Comparison of ENCODE assay signal across 8 mouse cellular contexts in the genomic region with DNA sequence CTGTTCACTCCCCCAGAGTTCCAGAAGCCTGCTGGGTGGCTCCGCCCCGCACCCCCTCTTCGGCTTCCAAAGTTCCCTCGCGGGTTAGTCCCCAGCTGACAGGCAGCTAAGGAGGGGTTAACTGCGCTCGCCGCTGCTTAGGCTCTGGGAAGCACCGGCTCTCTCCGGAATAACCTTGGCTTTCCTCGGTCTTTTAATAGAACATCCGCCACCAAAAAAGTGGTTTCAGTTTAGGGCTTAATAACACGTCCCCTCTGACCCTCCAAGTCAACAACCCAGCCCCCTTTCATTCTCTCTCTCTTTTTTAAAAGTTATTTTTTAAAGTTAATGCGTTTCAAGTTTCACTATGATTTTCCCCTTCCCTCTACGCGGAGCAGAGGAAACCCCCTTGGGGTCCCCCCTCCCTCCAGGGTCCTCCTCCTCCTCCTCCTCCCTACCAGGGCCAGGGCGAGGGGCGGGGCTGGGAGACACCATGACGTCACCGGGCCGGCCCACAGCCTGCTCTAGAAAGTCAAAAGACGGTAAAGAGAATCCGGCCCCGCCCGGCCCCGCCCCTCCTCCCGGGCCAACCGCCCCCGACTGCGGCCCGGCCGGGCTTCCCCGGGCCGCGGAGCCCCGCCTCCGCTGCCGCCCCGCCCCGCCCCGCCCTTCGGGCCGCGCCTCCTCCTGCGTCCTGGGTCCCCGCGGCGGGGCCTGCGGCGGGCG. TPM values are rescaled to one million over a fixed set of nuclear protein-coding genes. Genes with fewer than 3 reads are reported as not detected.
A peak's percentile ranks its signal among the peaks of the same experiment; 100 is the strongest.
DNase-seq lines count a peak whose midpoint lies in the region; ATAC-seq and TF ChIP-seq lines count a peak whose summit lies in the region.

No protein-coding gene starts in this region.

- peak; percentile 37 to 40; a peak in 1 of 4 replicates for TF ChIP-seq POLR2A in MEL (IDR thresholded peaks at IDR 0.05; ENCODE audit: control insufficient read depth in 1 of 2, insufficient read depth in 1 of 2, low read depth in 1 of 2, low read length in 2 of 2, poor library complexity in 1 of 2)
- TF ChIP-seq POLR2A in lung, adult 2 months (IDR thresholded peaks at IDR 0.05; ENCODE audit: borderline replicate concordance, extremely low read depth, low read depth, low read length): no peak

- DNase-seq in MEL (ENCODE audit: low read depth, low spot score): peak; percentile 96
- DNase-seq in cerebellum, adult 18-20 months: peak; percentile 95
- peak; percentile 97 for DNase-seq in heart, postnatal 36 days
- peak; percentile 84 to 92 for DNase-seq in layer of hippocampus, adult 2 months (ENCODE audit: low spot score in 2 of 2)
- DNase-seq in lung, adult 2 months: peak; percentile 98
- peak; percentile 99 for DNase-seq in testis, postnatal 10 days (ENCODE audit: low spot score)

- intact Hi-C loops in heart, postnatal 36 days (cut with DNase I): loop anchor here (5.0 kb wide), 4 partner anchors 51 to 304 kb away; a partner anchor contains a TSS

- peak overlapping the region; percentile 69 to 88 for H3K4me3 ChIP-seq in MEL (ENCODE audit: control insufficient read depth in 1 of 2, insufficient read depth in 1 of 2, low read depth in 2 of 2, low read length in 2 of 2)
- peak overlapping the region; percentile 90 for H3K4me3 ChIP-seq in forebrain, embryonic 16.5 days (replicated peaks; ENCODE audit: low read length)
- H3K4me3 ChIP-seq in layer of hippocampus, adult 2 months: peak overlapping the region; percentile 57
- H3K4me3 ChIP-seq in lung, adult 2 months (replicated peaks; ENCODE audit: extremely low read depth, low read depth, low read length): peak overlapping the region; percentile 53
- H3K4me3 ChIP-seq in neural tube, embryonic 15.5 days (replicated peaks): peak overlapping the region; percentile 82

- H3K4me1 ChIP-seq in MEL (ENCODE audit: control insufficient read depth in 1 of 2, insufficient read depth in 2 of 2, low read length in 2 of 2): peaks cover 2 to 10% of the 10 kb centered on the region in 2 experiments
- H3K4me1 ChIP-seq in forebrain, embryonic 16.5 days (replicated peaks; ENCODE audit: control insufficient read depth, insufficient read depth, low read length): peaks cover 27% of the 10 kb centered on the region
- H3K4me1 ChIP-seq in lung, adult 2 months (ENCODE audit: control insufficient read depth, insufficient read depth, low read length): peaks cover 7% of the 10 kb centered on the region
- H3K4me1 ChIP-seq in neural tube, embryonic 15.5 days: peaks cover 42% of the 10 kb centered on the region

- peaks cover 0 to 13% of the 10 kb centered on the region in 2 experiments; a peak in 3 of 4 replicates for H3K36me3 ChIP-seq in MEL (ENCODE audit: control insufficient read depth in 1 of 2, insufficient read depth in 2 of 2, low read length in 2 of 2)
- H3K36me3 ChIP-seq in forebrain, embryonic 16.5 days (ENCODE audit: control insufficient read depth, insufficient read depth): peaks cover 1% of the 10 kb centered on the region
- peaks cover 2% of the 10 kb centered on the region; the same call in 1 of the 2 replicates for H3K36me3 ChIP-seq in neural tube, embryonic 15.5 days

- ATAC-seq in forebrain, embryonic 16.5 days: peak; percentile 82
- peak; percentile 85 for ATAC-seq in neural tube, embryonic 15.5 days (ENCODE audit: low FRiP score)

- H3K27ac ChIP-seq in MEL (ENCODE audit: control insufficient read depth, low read depth, low read length): peak overlapping the region; percentile 89
- H3K27ac ChIP-seq in forebrain, embryonic 16.5 days (ENCODE audit: low read length): peak overlapping the region; percentile 96
- peak overlapping the region; percentile 58 for H3K27ac ChIP-seq in layer of hippocampus, adult 2 months
- peak overlapping the region; percentile 96 for H3K27ac ChIP-seq in neural tube, embryonic 15.5 days (replicated peaks)

- WGBS in forebrain, embryonic 16.5 days: 1% methylated on average over 31 of the region's 51 CpGs
- under 1% methylated on average over 35 of the region's 51 CpGs for WGBS in lung, adult 2 months
- 1% methylated on average over 40 of the region's 51 CpGs for WGBS in neural tube, embryonic 15.5 days

- peaks cover 3% of the 10 kb centered on the region; the same call in 1 of the 2 replicates for H3K79me2 ChIP-seq in MEL (ENCODE audit: control insufficient read depth, insufficient read depth, low read length, poor library complexity)

- TF ChIP-seq EP300 in MEL (IDR thresholded peaks at IDR 0.05; ENCODE audit: low read depth in 1 of 2, low read length in 2 of 2): peak in 1 of 2 experiments; percentile 17; a peak in 1 of 4 replicates

- no peak for TF ChIP-seq CTCF in MEL (IDR thresholded peaks at IDR 0.05 in 2 of 3, conservative IDR thresholded peaks at IDR 0.05 in 1 of 3; ENCODE audit: control insufficient read depth in 1 of 3, insufficient read depth in 1 of 3, low read depth in 2 of 3, low read length in 3 of 3, poor library complexity in 1 of 3, severe bottlenecking in 1 of 3)
- no peak for TF ChIP-seq CTCF in layer of hippocampus, adult 2 months (conservative IDR thresholded peaks at IDR 0.05)
- no peak for TF ChIP-seq CTCF in lung, adult 2 months (IDR thresholded peaks at IDR 0.05; ENCODE audit: insufficient read depth, low read length)

- H3K9ac ChIP-seq in MEL (ENCODE audit: control insufficient read depth, low read depth, low read length, poor library complexity, severe bottlenecking): peak overlapping the region; percentile 81
- H3K9ac ChIP-seq in forebrain, embryonic 16.5 days (replicated peaks; ENCODE audit: low read depth, low read length): peak overlapping the region; percentile 93
- H3K9ac ChIP-seq in neural tube, embryonic 15.5 days (replicated peaks): peak overlapping the region; percentile 88

- peak overlapping the region; percentile 69 for H3K4me2 ChIP-seq in forebrain, embryonic 16.5 days (ENCODE audit: low read length)
- H3K4me2 ChIP-seq in neural tube, embryonic 15.5 days: peak overlapping the region; percentile 93

- no peaks in the 10 kb centered on the region for H3K27me3 ChIP-seq in MEL (ENCODE audit: control insufficient read depth in 1 of 2, insufficient read depth in 2 of 2, low read length in 2 of 2)
- no peaks in the 10 kb centered on the region for H3K27me3 ChIP-seq in forebrain, embryonic 16.5 days (replicated peaks; ENCODE audit: control insufficient read depth, insufficient read depth, low read length)
- no peaks in the 10 kb centered on the region for H3K27me3 ChIP-seq in neural tube, embryonic 15.5 days (replicated peaks)

- no peak for TF ChIP-seq RAD21 in MEL (IDR thresholded peaks at IDR 0.05; ENCODE audit: low read depth, low read length)

- no peaks in the 10 kb centered on the region for H3K9me3 ChIP-seq in MEL (replicated peaks; ENCODE audit: insufficient read depth, low read length)
- no peaks in the 10 kb centered on the region for H3K9me3 ChIP-seq in forebrain, embryonic 16.5 days (ENCODE audit: control insufficient read depth, low read length)
- H3K9me3 ChIP-seq in neural tube, embryonic 15.5 days (replicated peaks): no peaks in the 10 kb centered on the region

TF ChIP-seq in MEL, 35 proteins besides CTCF, POLR2A, EP300 and RAD21 (continues in another document):
- TF ChIP-seq RCOR1 (IDR thresholded peaks at IDR 0.05; ENCODE audit: low read depth, low read length) (no peak), KAT2A (conservative IDR thresholded peaks at IDR 0.05; ENCODE audit: low read depth, low read length) (no peak), MYC (IDR thresholded peaks at IDR 0.05; ENCODE audit: low read depth, low read length) (no peak), TBP (IDR thresholded peaks at IDR 0.05; ENCODE audit: low read depth, low read length) (no peak), UBTF (IDR thresholded peaks at IDR 0.05; ENCODE audit: borderline replicate concordance, insufficient read depth, low read depth, low read length) (no peak; the same call in 1 of the 2 replicates), MAFK (IDR thresholded peaks at IDR 0.05; ENCODE audit: borderline replicate concordance, low read depth, low read length) (no peak), SMC3 (IDR thresholded peaks at IDR 0.05; ENCODE audit: low read depth, low read length) (no peak), NRF1 (IDR thresholded peaks at IDR 0.05; ENCODE audit: insufficient read depth, low read depth, low read length, poor library complexity, severe bottlenecking) (no peak), CHD2 (IDR thresholded peaks at IDR 0.05; ENCODE audit: low read length) (no peak), ELF1 (IDR thresholded peaks at IDR 0.05; ENCODE audit: low read depth, low read length) (0 out of 2 replicates have a peak, but pooled peaks have one; percentile 36), E2F4 (IDR thresholded peaks at IDR 0.05; ENCODE audit: borderline replicate concordance, low read depth, low read length) (no peak), MAZ (IDR thresholded peaks at IDR 0.05; ENCODE audit: low read depth, low read length) (peak; percentile 92), ZMIZ1 (IDR thresholded peaks at IDR 0.05; ENCODE audit: low read depth, low read length) (no peak), POLR2AphosphoS5 (IDR thresholded peaks at IDR 0.05; ENCODE audit: borderline replicate concordance, low read depth, low read length) (no peak), NELFE (IDR thresholded peaks at IDR 0.05; ENCODE audit: low read depth, low read length) (no peak; the same call in 1 of the 2 replicates), CHD1 (IDR thresholded peaks at IDR 0.05; ENCODE audit: low read depth, low read length) (peak; percentile 48; the same call in 1 of the 2 replicates), ZKSCAN1 (IDR thresholded peaks at IDR 0.05; ENCODE audit: low read depth, low read length) (no peak), USF2 (IDR thresholded peaks at IDR 0.05; ENCODE audit: borderline replicate concordance in 1 of 2, insufficient read depth in 1 of 2, low read depth in 1 of 2, low read length in 2 of 2) (no peak), MXI1 (IDR thresholded peaks at IDR 0.05; ENCODE audit: low read depth, low read length) (peak; percentile 63), ETS1 (IDR thresholded peaks at IDR 0.05; ENCODE audit: low read depth, low read length) (peak; percentile 74), ZC3H11A (IDR thresholded peaks at IDR 0.05; ENCODE audit: low read depth, low read length) (no peak), BHLHE40 (IDR thresholded peaks at IDR 0.05; ENCODE audit: borderline replicate concordance, low read depth, low read length) (no peak), HCFC1 (IDR thresholded peaks at IDR 0.05; ENCODE audit: low read depth, low read length) (peak; percentile 54; the same call in 1 of the 2 replicates)

RNA-seq across cellular contexts. Expression of a gene that starts 0.5 kb away (rescaled TPM):
- 2.2 and 3.9 TPM in 2 replicates for total RNA-seq in MEL (2012; rRNA removed)
- 10 to 100 TPM in 1 of 2 experiments, not detected in 1; 15.9 TPM for polyA plus RNA-seq in MEL (2012; ENCODE audit: insufficient read depth in 1 of 2, insufficient read length in 2 of 2, low read depth in 1 of 2, low replicate concordance in 2 of 2, missing spikeins in 1 of 2)
- 16.6 and 18.9 TPM in 2 replicates for polyA plus RNA-seq in forebrain, embryonic 16.5 days (2015; fragmentation: Nextera tagmentation; extraction: Ambion mirVana)
- total RNA-seq in heart, postnatal 36 days (2021): 10 to 100 TPM; 25.6 to 27.4 TPM
- total RNA-seq in layer of hippocampus, adult 2 months (2021): 10 to 100 TPM; 20.9 to 24.1 TPM
- 35.9 and 41.8 TPM in 2 replicates for polyA plus RNA-seq in lung, adult 2 months (2012; rRNA removed)
- 15.6 and 17.6 TPM in 2 replicates for polyA plus RNA-seq in neural tube, embryonic 15.5 days (2015; fragmentation: Nextera tagmentation; extraction: Ambion mirVana)

Comparison
In these comparisons a context has a peak if more than half of its experiments do, and no peak if none do; other contexts are left out.
1. Peak in every context shown above with its lines: DNase-seq, ATAC-seq, H3K4me3 ChIP-seq and H3K27ac ChIP-seq.